Mouse (Mus musculus): ENCODE measurements at regions not wholly inside any gene's neighbourhood (a gene's known extent, or its start where the extent isn't known, plus 50 kb on each side); places are given as distances from the start of the nearest gene placed in this dataset.

- no peak for TF ChIP-seq CTCF (IDR thresholded peaks at IDR 0.05; ENCODE audit: insufficient read depth, low read length)
- no peak for TF ChIP-seq POLR2A (IDR thresholded peaks at IDR 0.05; ENCODE audit: borderline replicate concordance, extremely low read depth, low read depth, low read length)
- WGBS = 72% methylated on average over 2 of the region's 2 CpGs
- DNase-seq = no peak
- no peaks in the 10 kb centered on the region for H3K4me1 ChIP-seq (ENCODE audit: control insufficient read depth, insufficient read depth, low read length)
- no peak overlapping the region for H3K4me3 ChIP-seq (replicated peaks; ENCODE audit: extremely low read depth, low read depth, low read length)
These were observed 442.0 kb downstream of the Defb40 start for GRCm38 (mm10) chr8:18536059-18536458.

GRCm38 (mm10) chr8:18528120-18528519 is 449.9 kb downstream of the Defb40 start:
- TF ChIP-seq POLR2A (IDR thresholded peaks at IDR 0.05; ENCODE audit: borderline replicate concordance, extremely low read depth, low read depth, low read length) (no peak), CTCF (IDR thresholded peaks at IDR 0.05; ENCODE audit: insufficient read depth, low read length) (no peak)
- H3K4me1 ChIP-seq (ENCODE audit: control insufficient read depth, insufficient read depth, low read length) = no peaks in the 10 kb centered on the region
- 78% methylated on average over 6 of the region's 6 CpGs for WGBS
- no peak for DNase-seq
- H3K4me3 ChIP-seq (replicated peaks; ENCODE audit: extremely low read depth, low read depth, low read length) = no peak overlapping the region

- DNase-seq = no peak
- no peaks in the 10 kb centered on the region for H3K4me1 ChIP-seq (ENCODE audit: control insufficient read depth, insufficient read depth, low read length)
- WGBS = 57% methylated on average over 2 of the region's 2 CpGs
- TF ChIP-seq POLR2A (IDR thresholded peaks at IDR 0.05; ENCODE audit: borderline replicate concordance, extremely low read depth, low read depth, low read length) = no peak
- TF ChIP-seq CTCF (IDR thresholded peaks at IDR 0.05; ENCODE audit: insufficient read depth, low read length) = no peak
- H3K4me3 ChIP-seq (replicated peaks; ENCODE audit: extremely low read depth, low read depth, low read length) = no peak overlapping the region
These were observed 465.6 kb downstream of the Defb40 start for GRCm38 (mm10) chr8:18512409-18512808.

- Histone ChIP-seq H3K4me1 (ENCODE audit: control insufficient read depth, insufficient read depth, low read length) (no peaks in the 10 kb centered on the region), H3K4me3 (replicated peaks; ENCODE audit: extremely low read depth, low read depth, low read length) (no peak overlapping the region)
- TF ChIP-seq POLR2A (IDR thresholded peaks at IDR 0.05; ENCODE audit: borderline replicate concordance, extremely low read depth, low read depth, low read length) = no peak
- TF ChIP-seq CTCF (IDR thresholded peaks at IDR 0.05; ENCODE audit: insufficient read depth, low read length) = no peak
- DNase-seq = no peak
- WGBS = 43% methylated on average over 13 of the region's 13 CpGs
These were observed 471.7 kb downstream of the Defb40 start for GRCm38 (mm10) chr8:18506158-18507022.

- no peak for DNase-seq
- Histone ChIP-seq H3K4me1 (ENCODE audit: control insufficient read depth, insufficient read depth, low read length) (no peaks in the 10 kb centered on the region), H3K4me3 (replicated peaks; ENCODE audit: extremely low read depth, low read depth, low read length) (no peak overlapping the region)
- no peak for TF ChIP-seq POLR2A (IDR thresholded peaks at IDR 0.05; ENCODE audit: borderline replicate concordance, extremely low read depth, low read depth, low read length)
- TF ChIP-seq CTCF (IDR thresholded peaks at IDR 0.05; ENCODE audit: insufficient read depth, low read length) = no peak
- WGBS = 84% methylated on average over 5 of the region's 5 CpGs
These were observed 487.4 kb downstream of the Defb40 start for GRCm38 (mm10) chr8:18490620-18491019.

- no peak for DNase-seq
- WGBS = 78% methylated on average over 3 of the region's 3 CpGs
- Histone ChIP-seq H3K4me3 (replicated peaks; ENCODE audit: extremely low read depth, low read depth, low read length) (no peak overlapping the region), H3K4me1 (ENCODE audit: control insufficient read depth, insufficient read depth, low read length) (no peaks in the 10 kb centered on the region)
- no peak for TF ChIP-seq POLR2A (IDR thresholded peaks at IDR 0.05; ENCODE audit: borderline replicate concordance, extremely low read depth, low read depth, low read length)
- no peak for TF ChIP-seq CTCF (IDR thresholded peaks at IDR 0.05; ENCODE audit: insufficient read depth, low read length)
These were observed 498.0 kb downstream of the Defb40 start for GRCm38 (mm10) chr8:18480081-18480480.

GRCm38 (mm10) chr8:18478166-18478565 is 499.9 kb downstream of the Defb40 start:
- Histone ChIP-seq H3K4me1 (ENCODE audit: control insufficient read depth, insufficient read depth, low read length) (no peaks in the 10 kb centered on the region), H3K4me3 (replicated peaks; ENCODE audit: extremely low read depth, low read depth, low read length) (no peak overlapping the region)
- no peak for DNase-seq
- TF ChIP-seq POLR2A (IDR thresholded peaks at IDR 0.05; ENCODE audit: borderline replicate concordance, extremely low read depth, low read depth, low read length) = no peak
- TF ChIP-seq CTCF (IDR thresholded peaks at IDR 0.05; ENCODE audit: insufficient read depth, low read length) = no peak
- 72% methylated on average over 4 of the region's 4 CpGs for WGBS

GRCm38 (mm10) chr8:18467511-18467910 is 510.5 kb downstream of the Defb40 start:
- Histone ChIP-seq H3K4me3 (replicated peaks; ENCODE audit: extremely low read depth, low read depth, low read length) (no peak overlapping the region), H3K4me1 (ENCODE audit: control insufficient read depth, insufficient read depth, low read length) (no peaks in the 10 kb centered on the region)
- TF ChIP-seq CTCF (IDR thresholded peaks at IDR 0.05; ENCODE audit: insufficient read depth, low read length) = no peak
- no peak for TF ChIP-seq POLR2A (IDR thresholded peaks at IDR 0.05; ENCODE audit: borderline replicate concordance, extremely low read depth, low read depth, low read length)
- no peak for DNase-seq
- 67% methylated on average over 7 of the region's 7 CpGs for WGBS

GRCm38 (mm10) chr8:18460609-18461008 is 517.4 kb downstream of the Defb40 start:
- DNase-seq = no peak
- TF ChIP-seq CTCF (IDR thresholded peaks at IDR 0.05; ENCODE audit: insufficient read depth, low read length) (no peak), POLR2A (IDR thresholded peaks at IDR 0.05; ENCODE audit: borderline replicate concordance, extremely low read depth, low read depth, low read length) (no peak)
- WGBS = 68% methylated on average over 4 of the region's 4 CpGs
- Histone ChIP-seq H3K4me1 (ENCODE audit: control insufficient read depth, insufficient read depth, low read length) (no peaks in the 10 kb centered on the region), H3K4me3 (replicated peaks; ENCODE audit: extremely low read depth, low read depth, low read length) (no peak overlapping the region)

GRCm38 (mm10) chr8:18457470-18457869 is 520.6 kb downstream of the Defb40 start:
- Histone ChIP-seq H3K4me3 (replicated peaks; ENCODE audit: extremely low read depth, low read depth, low read length) (no peak overlapping the region), H3K4me1 (ENCODE audit: control insufficient read depth, insufficient read depth, low read length) (no peaks in the 10 kb centered on the region)
- no peak for DNase-seq
- TF ChIP-seq CTCF (IDR thresholded peaks at IDR 0.05; ENCODE audit: insufficient read depth, low read length) = no peak
- 85% methylated on average over 6 of the region's 6 CpGs for WGBS
